Mouse (Mus musculus) mouse trophoblast stem cell (cell line): Measurements from ENCODE around the gene Gm13306.
"Not testable (repeated sequence)": the region's sequence is repeated elsewhere in the genome, so short reads cannot be mapped to it uniquely, and the experiment has no call there.

Experiments used
- in situ Hi-C, 2 experiments: fragments of 300-500 bp; cut with MseI, MboI; formaldehyde crosslinking; loops; 2 replicates in 1 of 2; 3 replicates in 1 of 2; pipeline ENCODE4 v1.15.1; 2025

Gene Gm13306

GRCm38 (mm10) chr4:42153136-42153535 is at the start of gene Gm13306:
TSS of gene Gm13306 (plus strand) at chr4:42153436.
- in situ Hi-C loops: not testable (repeated sequence)

- in situ Hi-C loops: not testable (repeated sequence)
These were observed 38.7 kb upstream of the Gm13306 start, which contains the start of gene Gm13304 for GRCm38 (mm10) chr4:42114517-42114916. TSS of gene Gm13304 (plus strand) at chr4:42114817.

GRCm38 (mm10) chr4:42168503-42168902 is 15.3 kb downstream of the Gm13306 start, which contains the start of gene Gm13305:
TSS of gene Gm13305 (minus strand) at chr4:42168603.
- in situ Hi-C loops: not testable (repeated sequence)

GRCm38 (mm10) chr4:42178243-42178642 is 25.0 kb downstream of the Gm13306 start:
- in situ Hi-C loops: not testable (repeated sequence)

GRCm38 (mm10) chr4:42183234-42184197 is 30.3 kb downstream of the Gm13306 start:
- in situ Hi-C loops: not testable (repeated sequence)

- in situ Hi-C loops: not testable (repeated sequence)
These were observed 31.2 kb downstream of the Gm13306 start for GRCm38 (mm10) chr4:42184324-42184979.

- in situ Hi-C loops: not testable (repeated sequence)
These were observed 31.7 kb downstream of the Gm13306 start for GRCm38 (mm10) chr4:42184980-42185372.
